16 mouse cellular contexts compared by ENCODE assay signal in the genomic region with DNA sequence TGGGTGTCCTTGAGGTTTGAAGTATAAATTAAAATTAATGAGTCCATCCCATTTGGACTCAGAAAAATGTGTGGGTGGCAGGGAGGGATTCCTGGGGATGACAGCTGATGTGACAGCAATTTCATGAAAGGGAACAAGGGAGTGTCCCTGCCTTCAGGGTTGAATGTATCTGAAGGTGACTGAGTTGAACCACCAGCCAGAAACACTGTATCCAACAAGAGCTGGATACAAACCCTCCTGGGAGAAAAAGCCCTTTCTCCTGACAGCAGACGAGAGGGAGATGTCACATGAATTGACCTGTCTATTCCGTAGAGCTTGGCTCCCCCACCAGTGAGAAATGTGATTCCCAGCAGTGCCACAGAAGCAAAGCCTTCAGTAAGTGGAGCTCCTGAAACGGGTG.
DNase-seq lines count a peak whose midpoint lies in the region; ATAC-seq and TF ChIP-seq lines count a peak whose summit lies in the region.
"Had no signal": no experiment of that assay in that cellular context is flagged by ENCODE, and none has a peak within 500 bp of the region (broad histone marks: within the 10 kb centered on the region; RNA-seq: fewer than 3 reads in every experiment).

No protein-coding gene starts in this region.

- 26% methylated on average over 3 of the region's 3 CpGs for WGBS in heart, adult 2 months
- WGBS in hindbrain, postnatal 0 days: 30% methylated on average over 3 of the region's 3 CpGs
- WGBS in hindbrain, embryonic 14.5 days: 41% methylated on average over 3 of the region's 3 CpGs

- no peak overlapping the region for H3K4me2 ChIP-seq in hindbrain, postnatal 0 days (ENCODE audit: low read depth, low read length)
- no peak overlapping the region for H3K4me2 ChIP-seq in hindbrain, embryonic 14.5 days (replicated peaks)
- H3K4me2 ChIP-seq: forebrain, embryonic 12.5 days; hindbrain, embryonic 12.5 days; limb, embryonic 15.5 days; midbrain, embryonic 15.5 days; neural tube, embryonic 15.5 days had no signal

- no peaks in the 10 kb centered on the region for H3K9me3 ChIP-seq in hindbrain, postnatal 0 days (ENCODE audit: low read length)
- no peaks in the 10 kb centered on the region for H3K9me3 ChIP-seq in hindbrain, embryonic 14.5 days (ENCODE audit: control insufficient read depth, low read length)
- H3K9me3 ChIP-seq in ES-E14 (ENCODE audit: control insufficient read depth, insufficient read depth, low read depth, low read length): no peaks in the 10 kb centered on the region
- H3K9me3 ChIP-seq: forebrain, embryonic 12.5 days; hindbrain, embryonic 12.5 days; limb, embryonic 15.5 days; midbrain, embryonic 15.5 days; neural tube, embryonic 15.5 days had no signal

- no peaks in the 10 kb centered on the region; the same call in 1 of the 2 replicates for H3K79me2 ChIP-seq in heart, adult 2 months (replicated peaks; ENCODE audit: control insufficient read depth, insufficient read depth, low read length)

- no peak for DNase-seq in heart, adult 2 months
- DNase-seq in heart, adult 9 months (ENCODE audit: low spot score in 2 of 2): no peak
- DNase-seq in hindbrain, postnatal 0 days (ENCODE audit: low spot score): no peak
- DNase-seq in hindbrain, embryonic 14.5 days (ENCODE audit: low spot score): no peak
- DNase-seq in left cerebral cortex, adult 2 months (ENCODE audit: extremely low spot score in 1 of 2, low spot score in 2 of 2): no peak
- no peak for DNase-seq in left cerebral cortex, postnatal 25 days (ENCODE audit: low spot score in 2 of 2)
- DNase-seq in ES-E14 (ENCODE audit: low read depth, low spot score): no peak
- DNase-seq in adrenal gland, adult 2 months: no peak
- DNase-seq: gastrocnemius, postnatal 10 days; liver, postnatal 0 days; right cerebral cortex, postnatal 14 days had no signal

- H3K9ac ChIP-seq in heart, adult 2 months (ENCODE audit: low read depth, low read length): no peak overlapping the region
- H3K9ac ChIP-seq in hindbrain, postnatal 0 days (replicated peaks; ENCODE audit: low read length): no peak overlapping the region
- no peak overlapping the region for H3K9ac ChIP-seq in hindbrain, embryonic 14.5 days
- H3K9ac ChIP-seq in ES-E14 (ENCODE audit: insufficient read depth, low read depth, low read length, poor library complexity, severe bottlenecking): no peak overlapping the region; the same call in 1 of the 2 replicates
- H3K9ac ChIP-seq: forebrain, embryonic 12.5 days; hindbrain, embryonic 12.5 days; limb, embryonic 15.5 days; liver, postnatal 0 days; midbrain, embryonic 15.5 days; neural tube, embryonic 15.5 days had no signal

- no peak for ATAC-seq in hindbrain, postnatal 0 days
- ATAC-seq in hindbrain, embryonic 14.5 days (ENCODE audit: low FRiP score): no peak
- ATAC-seq: midbrain, embryonic 15.5 days had no signal

- no peak for TF ChIP-seq EP300 in heart, adult 2 months (IDR thresholded peaks at IDR 0.05; ENCODE audit: insufficient read depth, low read depth, low read length)

- no peak for TF ChIP-seq CTCF in heart, adult 2 months (IDR thresholded peaks at IDR 0.05)
- no peak for TF ChIP-seq CTCF in hindbrain, postnatal 0 days (IDR thresholded peaks at IDR 0.05; ENCODE audit: low read depth)
- TF ChIP-seq CTCF in left cerebral cortex, adult 2 months (IDR thresholded peaks at IDR 0.05): no peak

- no peaks in the 10 kb centered on the region; the same call in 1 of the 2 replicates for H3K36me3 ChIP-seq in heart, adult 2 months (ENCODE audit: control insufficient read depth, insufficient read depth, low read length)
- H3K36me3 ChIP-seq in hindbrain, postnatal 0 days (ENCODE audit: insufficient read depth, low read length): no peaks in the 10 kb centered on the region
- H3K36me3 ChIP-seq in hindbrain, embryonic 14.5 days (replicated peaks; ENCODE audit: control insufficient read depth, insufficient read depth): no peaks in the 10 kb centered on the region
- H3K36me3 ChIP-seq in ES-E14 (ENCODE audit: control insufficient read depth, insufficient read depth, low read length, poor library complexity, severe bottlenecking): 0 out of 2 replicates have a peak, but pooled peaks cover 1% of the 10 kb centered on the region
- H3K36me3 ChIP-seq: forebrain, embryonic 12.5 days; hindbrain, embryonic 12.5 days; limb, embryonic 15.5 days; midbrain, embryonic 15.5 days; neural tube, embryonic 15.5 days had no signal

- H3K4me3 ChIP-seq in heart, adult 2 months: no peak overlapping the region
- no peak overlapping the region for H3K4me3 ChIP-seq in hindbrain, postnatal 0 days (ENCODE audit: low read length)
- H3K4me3 ChIP-seq in hindbrain, embryonic 14.5 days (replicated peaks; ENCODE audit: low read length): no peak overlapping the region
- no peak overlapping the region for H3K4me3 ChIP-seq in left cerebral cortex, adult 2 months
- no peak overlapping the region for H3K4me3 ChIP-seq in ES-E14 (ENCODE audit: insufficient read depth in 1 of 2, low read depth in 1 of 2, low read length in 2 of 2, poor library complexity in 1 of 2, severe bottlenecking in 1 of 2)
- H3K4me3 ChIP-seq: forebrain, embryonic 12.5 days; hindbrain, embryonic 12.5 days; limb, embryonic 15.5 days; midbrain, embryonic 15.5 days; neural tube, embryonic 15.5 days had no signal

- H3K27ac ChIP-seq in heart, adult 2 months: peak overlapping the region; percentile 78
- H3K27ac ChIP-seq in hindbrain, postnatal 0 days: peak overlapping the region; percentile 22; the same call in 1 of the 2 replicates
- H3K27ac ChIP-seq in hindbrain, embryonic 14.5 days: no peak overlapping the region
- peak overlapping the region; percentile 19; the same call in 1 of the 2 replicates for H3K27ac ChIP-seq in left cerebral cortex, adult 2 months
- peak overlapping the region; percentile 96 for H3K27ac ChIP-seq in ES-E14 (ENCODE audit: insufficient read depth, low read depth, low read length, poor library complexity, severe bottlenecking)
- H3K27ac ChIP-seq: forebrain, embryonic 12.5 days; hindbrain, embryonic 12.5 days; neural tube, embryonic 15.5 days had no signal

- peaks cover 16% of the 10 kb centered on the region for H3K4me1 ChIP-seq in heart, adult 2 months (ENCODE audit: control insufficient read depth, insufficient read depth, low read length)
- H3K4me1 ChIP-seq in hindbrain, postnatal 0 days (ENCODE audit: insufficient read depth, low read length): peaks cover 15% of the 10 kb centered on the region; the same call in 1 of the 2 replicates
- peaks cover 11% of the 10 kb centered on the region for H3K4me1 ChIP-seq in hindbrain, embryonic 14.5 days (replicated peaks; ENCODE audit: control insufficient read depth, insufficient read depth, low read length)
- peaks cover 40 to 50% of the 10 kb centered on the region in 2 experiments for H3K4me1 ChIP-seq in ES-E14 (ENCODE audit: control insufficient read depth in 2 of 2, insufficient read depth in 2 of 2, low read length in 2 of 2, poor library complexity in 1 of 2)

- intact Hi-C loops in heart, adult 2 months (cut with DNase I): loop anchor here (2.0 kb wide), 1 partner anchor 25 kb away; no protein-coding TSS in a partner anchor
- intact Hi-C loops in left cerebral cortex, adult 2 months (cut with DNase I): no loop called here
- intact Hi-C loops in left cerebral cortex, postnatal 25 days (cut with DNase I): no loop called here

- no peaks in the 10 kb centered on the region for H3K27me3 ChIP-seq in heart, adult 2 months (ENCODE audit: control insufficient read depth, insufficient read depth, low read length)
- no peaks in the 10 kb centered on the region for H3K27me3 ChIP-seq in hindbrain, postnatal 0 days (ENCODE audit: insufficient read depth, low read length)
- no peaks in the 10 kb centered on the region for H3K27me3 ChIP-seq in hindbrain, embryonic 14.5 days (ENCODE audit: control insufficient read depth, insufficient read depth, low read length)
- H3K27me3 ChIP-seq: forebrain, embryonic 12.5 days; hindbrain, embryonic 12.5 days; limb, embryonic 15.5 days; midbrain, embryonic 15.5 days; neural tube, embryonic 15.5 days had no signal

- in situ Hi-C loops in ES-E14 (cut with MboI; ENCODE audit: low sequenced_read_pairs in 2 of 2, unreplicated experiment in 2 of 2): no loop called here

- no peak for TF ChIP-seq POLR2A in heart, adult 2 months (IDR thresholded peaks at IDR 0.05; ENCODE audit: insufficient read depth, low read depth, low read length)

TF ChIP-seq in ES-E14, 5 proteins besides CTCF, POLR2A, EP300 and RAD21:
- TF ChIP-seq HCFC1 (IDR thresholded peaks at IDR 0.05; ENCODE audit: borderline replicate concordance, insufficient read depth, low read length): no peak
- no peak for TF ChIP-seq MAFK (IDR thresholded peaks at IDR 0.05; ENCODE audit: insufficient read depth, low read depth, low read length)
- TF ChIP-seq ZNF384 (IDR thresholded peaks at IDR 0.05; ENCODE audit: low read depth, low read length): no peak
- TF ChIP-seq CHD2 (IDR thresholded peaks at IDR 0.05; ENCODE audit: low read depth, low read length): no peak
- no peak for TF ChIP-seq ZC3H11A (IDR thresholded peaks at IDR 0.05; ENCODE audit: borderline replicate concordance, low read depth, low read length)
